Mouse (Mus musculus) myocyte (in vitro differentiated cells): ENCODE results near the gene 2310034G01Rik.

Experiments
- CEBPB ChIP-seq: IDR thresholded peaks from 2 replicates; pipeline ENCODE4 v1.6.1; 2011; ENCODE audit warnings: mild to moderate bottlenecking, moderate library complexity; ENCODE audit not compliant: poor library complexity, insufficient read depth, severe bottlenecking
- E2F4 ChIP-seq: IDR thresholded peaks from one replicate; pipeline ENCODE4 v1.6.1; 2011; ENCODE audit warnings: mild to moderate bottlenecking, control low read depth, moderate library complexity; ENCODE audit not compliant: insufficient read depth
- MAX ChIP-seq: IDR thresholded peaks from one replicate; pipeline ENCODE4 v1.6.1; 2011; ENCODE audit warnings: low read depth, mild to moderate bottlenecking, control low read depth
- MYOD1 ChIP-seq, 3 experiments: IDR thresholded peaks; one replicate each; pipeline ENCODE4 v1.6.1; 2011; ENCODE audit warnings: control low read depth in 2 of 3, low read depth in 2 of 3, mild to moderate bottlenecking in 2 of 3, moderate library complexity in 1 of 3; ENCODE audit not compliant: insufficient read length in 2 of 3, control insufficient read depth in 1 of 3
- MYOG ChIP-seq, 3 experiments: IDR thresholded peaks; one replicate each; pipeline ENCODE4 v1.6.1; 2011; ENCODE audit warnings: control low read depth in 2 of 3, low read depth in 2 of 3, mild to moderate bottlenecking in 2 of 3; ENCODE audit not compliant: insufficient read length in 2 of 3, control insufficient read depth in 1 of 3, insufficient read depth in 1 of 3
- POLR2A ChIP-seq: IDR thresholded peaks from one replicate; pipeline ENCODE4 v1.6.1; 2011; ENCODE audit warnings: low read depth, mild to moderate bottlenecking, control low read depth, moderate library complexity; ENCODE audit not compliant: insufficient read length
- POLR2AphosphoS2 ChIP-seq: IDR thresholded peaks from one replicate; pipeline ENCODE4 v1.6.1; 2011; ENCODE audit warnings: low read depth, control low read depth; ENCODE audit not compliant: insufficient read length
- USF1 ChIP-seq: IDR thresholded peaks from one replicate; pipeline ENCODE4 v1.6.1; 2011; ENCODE audit warnings: low read depth, mild to moderate bottlenecking, control low read depth, moderate library complexity

GRCm38 (mm10) chr19:46338331-46338936, 11.7 kb downstream of the 2310034G01Rik start, which contains the start of gene Cuedc2:
- TF ChIP-seq CEBPB (no peak), POLR2A (peak; percentile 46), USF1 (peak; percentile 74), MYOG (IDR thresholded peaks at IDR 0.05; ENCODE audit: control insufficient read depth in 1 of 3, insufficient read depth in 1 of 3, insufficient read length in 2 of 3, low read depth in 2 of 3) (no peak), E2F4 (no peak), MAX (no peak), MYOD1 (IDR thresholded peaks at IDR 0.05; ENCODE audit: control insufficient read depth in 1 of 3, insufficient read length in 2 of 3, low read depth in 2 of 3) (no peak), POLR2AphosphoS2 (no peak)
